Mouse (Mus musculus) olfactory bulb, adult 2 months (tissue): ENCODE data around the gene Nptx2.

Experiments
- CTCF ChIP-seq: fragments of 200-500 bp; IDR thresholded peaks from 2 replicates; pipeline ENCODE4 v1.5.1; 2012; ENCODE audit warnings: low read depth, mild to moderate bottlenecking, low read length, moderate library complexity; ENCODE audit not compliant: insufficient read depth
- POLR2A ChIP-seq: fragments of 200-500 bp; IDR thresholded peaks from 2 replicates; pipeline ENCODE4 v1.6.1; 2012; ENCODE audit warnings: mild to moderate bottlenecking, low read depth, low read length, moderate library complexity; ENCODE audit not compliant: insufficient read depth

- TF ChIP-seq CTCF (no peak), POLR2A (no peak)
Measured at GRCm38 (mm10) chr5:144542711-144543308, 2.9 kb upstream of the Nptx2 start.
